ENCODE assay signal across 15 mouse cellular contexts in the genomic region with DNA sequence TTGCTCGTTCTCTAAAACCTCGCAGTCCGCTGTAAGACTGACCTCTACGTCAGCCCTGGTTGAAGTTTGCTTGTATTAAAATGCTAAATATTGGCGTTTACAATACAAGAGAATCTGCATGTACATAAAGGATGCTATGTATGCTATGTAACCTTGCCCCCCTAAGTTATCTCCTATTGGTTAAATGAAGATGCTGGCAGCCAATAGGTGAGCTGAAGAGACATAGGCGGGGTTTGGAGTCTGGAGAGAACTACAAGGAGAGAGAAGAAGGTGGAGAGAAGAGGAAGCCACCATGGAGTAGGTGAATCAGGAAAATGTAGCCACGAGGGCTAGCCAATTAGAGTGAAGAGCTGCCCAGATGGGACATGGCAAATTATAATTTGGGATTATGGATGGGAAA.
DNase-seq lines count a peak whose midpoint lies in the region.
"Had no signal": no experiment of that assay in that cellular context is flagged by ENCODE, and none has a peak within 500 bp of the region (broad histone marks: within the 10 kb centered on the region; RNA-seq: fewer than 3 reads in every experiment).

No protein-coding gene starts in this region.

- peak; percentile 2 for DNase-seq in thymus, postnatal 14 days
- no peak for DNase-seq in thymus, postnatal 4 days
- DNase-seq in ES-CJ7 (ENCODE audit: low read depth, low spot score): peak; percentile 78
- DNase-seq in MEL-GATA-1-ER (ENCODE audit: extremely low read depth, low read depth): peak; percentile 26
- no peak for DNase-seq in lung, adult 18-20 months
- no peak for DNase-seq in right cerebral cortex, postnatal 25 days
- DNase-seq in layer of hippocampus, postnatal 14 days (ENCODE audit: low spot score in 2 of 2): no peak
- DNase-seq: adrenal gland, postnatal 10 days; adrenal gland, postnatal 36 days; B cell, adult 2 months; cerebellum, adult 18-20 months; cerebellum, adult 9-10 months; cerebellum, postnatal 14 days; gastrocnemius, postnatal 10 days; gastrocnemius, postnatal 36 days had no signal

Comparison
In these comparisons a context has a peak if more than half of its experiments do, and no peak if none do; other contexts are left out.
1. DNase-seq: peak in thymus, postnatal 14 days (single experiment), ES-CJ7 (single experiment) and MEL-GATA-1-ER (single experiment); none in thymus, postnatal 4 days (single experiment), lung, adult 18-20 months (0 of 2), right cerebral cortex, postnatal 25 days (single experiment) and layer of hippocampus, postnatal 14 days (0 of 2).